Mouse (Mus musculus) ovary, postnatal 36 days (tissue): ENCODE data around the gene Foxd2.
A peak's percentile ranks its signal among the peaks of the same experiment; 100 is the strongest.

ENCODE experiments used
- DNase-seq: peaks from one replicate; pipeline ENCODE4 v3.0.0; 2022; ENCODE audit warnings: low spot score, mixed read lengths

Gene Foxd2

GRCm38 (mm10) chr4:114912705-114913593 lies 4.3 kb upstream of the Foxd2 start:
- no peak for DNase-seq

GRCm38 (mm10) chr4:114909602-114910484 lies 1.2 kb upstream of the Foxd2 start:
- DNase-seq = no peak

GRCm38 (mm10) chr4:114907951-114908828 lies 483 bp downstream of the Foxd2 start:
- DNase-seq = peak; percentile 25

- DNase-seq = peak; percentile 24
Observed at GRCm38 (mm10) chr4:114907056-114907917, 1.4 kb downstream of the Foxd2 start.

GRCm38 (mm10) chr4:114905969-114906680 lies 2.5 kb downstream of the Foxd2 start:
- DNase-seq = no peak

- no peak for DNase-seq
Observed at GRCm38 (mm10) chr4:114905501-114905900, 3.2 kb downstream of the Foxd2 start.

- no peak for DNase-seq
Observed at GRCm38 (mm10) chr4:114903422-114903782, 5.3 kb downstream of the Foxd2 start.

- no peak for DNase-seq
Observed at GRCm38 (mm10) chr4:114902641-114903421, 5.8 kb downstream of the Foxd2 start.

GRCm38 (mm10) chr4:114901643-114902351 lies 6.9 kb downstream of the Foxd2 start:
- DNase-seq = peak; percentile 28

- DNase-seq = no peak
Observed at GRCm38 (mm10) chr4:114900866-114901642, 7.6 kb downstream of the Foxd2 start.

- no peak for DNase-seq
Observed at GRCm38 (mm10) chr4:114899885-114900284, 8.8 kb downstream of the Foxd2 start.

- DNase-seq = peak; percentile 32
Observed at GRCm38 (mm10) chr4:114897853-114898252, 10.8 kb downstream of the Foxd2 start.

- DNase-seq = no peak
Observed at GRCm38 (mm10) chr4:114882232-114882631, 26.4 kb downstream of the Foxd2 start.

GRCm38 (mm10) chr4:114876441-114876972 lies 32.2 kb downstream of the Foxd2 start:
- DNase-seq = peak; percentile 11

- DNase-seq = peak; percentile 12
Observed at GRCm38 (mm10) chr4:114869765-114870490, 38.7 kb downstream of the Foxd2 start.

- DNase-seq = no peak
Observed at GRCm38 (mm10) chr4:114863166-114863565, 45.5 kb downstream of the Foxd2 start.

- no peak for DNase-seq
Observed at GRCm38 (mm10) chr4:114858426-114858825, 50.2 kb downstream of the Foxd2 start.
